Mouse (Mus musculus) layer of hippocampus, adult 8-10 months (tissue): ENCODE measurements around the gene 1700022I11Rik. TPM values are rescaled to one million over a fixed set of nuclear protein-coding genes. Genes with fewer than 3 reads are reported as not detected.

Experiments used
- DNase-seq, 2 experiments: peaks; one replicate each; pipeline ENCODE4 v3.0.0; 2022; ENCODE audit warnings: low spot score in 2 of 2
- total RNA-seq, 4 experiments: library from RNA; stranded (reverse); gene quantifications; 2 replicates each; pipeline ENCODE4 v1.2.4; 2022

The 1700022I11Rik gene
- total RNA-seq, 4 experiments from 2014 or later = not detected

DNA sequence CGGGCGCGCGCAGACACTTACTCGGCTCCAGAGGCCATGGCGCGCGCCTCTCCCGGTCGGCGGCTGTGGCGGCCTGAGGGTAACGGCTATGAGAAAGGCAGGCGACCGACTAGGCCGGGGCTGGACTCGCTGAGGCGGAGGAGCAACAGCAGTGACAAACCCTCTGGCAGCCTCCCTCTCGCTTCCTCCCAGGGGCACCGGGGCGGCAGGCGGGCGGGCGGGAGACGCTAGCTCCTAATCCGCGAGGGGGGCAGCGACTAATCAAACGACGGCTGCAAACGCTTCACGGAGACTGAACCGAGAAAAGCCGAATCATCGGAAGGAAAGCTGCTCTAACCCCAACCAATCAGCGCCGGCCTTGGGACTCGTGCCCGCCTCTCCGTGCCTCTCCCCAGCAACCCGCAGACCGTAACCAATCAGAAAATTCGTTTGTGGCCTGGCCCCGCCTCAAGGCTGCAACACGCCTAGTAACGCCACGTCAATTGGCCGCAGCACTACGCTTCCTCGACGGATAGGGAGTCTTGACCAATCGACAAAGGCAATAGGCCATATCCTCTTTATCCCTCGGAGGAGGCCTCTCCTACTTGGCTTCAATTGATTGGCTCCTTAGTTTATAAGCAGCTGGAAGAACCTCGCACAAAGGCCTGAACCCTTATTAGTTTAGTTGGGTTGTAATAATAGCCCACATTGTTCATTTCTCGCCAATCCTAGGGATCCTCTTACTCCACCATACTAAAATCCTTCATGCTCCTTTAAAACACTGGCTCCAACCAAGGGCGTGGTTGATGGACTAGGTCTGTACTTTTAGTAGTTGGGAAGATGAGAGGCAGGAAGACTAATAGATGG, 31.0 kb downstream of the 1700022I11Rik start, which contains the start of gene Vcp:
Vcp (minus strand) TSS at position 367 of the 846 bp plus-strand sequence.
- peak; percentile 99 to 100 for DNase-seq

- DNase-seq = no peak
Measured at GRCm38 (mm10) chr4:43001272-43001671, 31.9 kb downstream of the 1700022I11Rik start.

DNA sequence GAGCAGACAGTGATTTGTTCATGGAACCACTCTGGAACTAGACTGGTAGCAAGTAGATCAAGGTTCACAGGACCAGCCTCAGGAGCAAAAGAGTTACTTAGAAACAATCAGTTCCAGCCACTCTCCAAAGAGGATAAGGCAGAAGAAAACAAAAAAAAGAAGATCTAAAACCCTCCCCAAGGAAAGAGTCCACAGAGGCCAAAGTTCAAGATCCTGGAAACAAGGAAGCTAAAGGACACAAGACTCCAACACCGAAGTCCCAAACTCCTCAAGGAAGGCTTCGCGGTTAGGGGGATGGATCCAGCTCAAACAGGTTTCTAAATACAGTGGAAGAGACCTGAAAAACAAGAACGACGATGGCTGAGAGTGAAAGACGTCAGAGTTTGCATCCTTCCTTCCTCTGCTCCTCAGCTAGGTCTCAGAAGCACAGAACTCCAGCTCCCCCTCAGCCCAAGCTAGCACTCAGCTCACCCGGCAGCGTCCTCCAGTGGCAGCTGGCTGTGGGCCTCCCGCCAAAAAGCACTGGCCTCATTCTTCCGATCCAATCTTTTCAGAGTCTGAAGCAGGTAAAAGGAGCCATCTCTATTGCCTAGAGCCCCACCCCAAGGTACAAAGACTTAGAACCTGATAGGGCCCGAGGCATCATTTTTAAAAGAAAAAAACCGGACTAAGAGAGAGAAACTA, 33.5 kb downstream of the 1700022I11Rik start:
- no peak for DNase-seq

DNA sequence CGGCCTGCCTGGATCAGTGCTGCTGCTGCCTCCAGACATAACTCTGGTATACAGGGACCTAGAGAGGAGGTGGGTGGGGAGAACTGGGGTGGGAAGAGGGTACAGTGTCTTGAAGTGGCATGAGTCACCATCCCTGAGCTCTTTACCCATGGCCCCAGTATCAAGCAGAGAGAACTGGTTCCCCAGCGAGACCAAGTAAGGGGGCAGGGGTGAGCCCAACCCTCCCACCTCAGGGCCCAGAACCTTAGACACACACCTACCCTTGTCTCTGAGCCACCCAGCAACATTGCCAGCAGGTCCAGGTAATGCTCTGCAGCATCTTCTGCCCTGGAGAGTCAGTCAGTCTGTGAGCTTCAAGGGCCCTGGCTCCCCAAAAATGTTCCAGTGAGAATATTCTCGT, 35.5 kb downstream of the 1700022I11Rik start:
- DNase-seq = no peak

GRCm38 (mm10) chr4:43005765-43006164, 36.4 kb downstream of the 1700022I11Rik start:
- DNase-seq = no peak

GRCm38 (mm10) chr4:43010161-43011038, 41.0 kb downstream of the 1700022I11Rik start, which contains the start of gene Fancg:
TSS of gene Fancg (minus strand) at chr4:43010506.
- peak; percentile 71 to 78 for DNase-seq

DNA sequence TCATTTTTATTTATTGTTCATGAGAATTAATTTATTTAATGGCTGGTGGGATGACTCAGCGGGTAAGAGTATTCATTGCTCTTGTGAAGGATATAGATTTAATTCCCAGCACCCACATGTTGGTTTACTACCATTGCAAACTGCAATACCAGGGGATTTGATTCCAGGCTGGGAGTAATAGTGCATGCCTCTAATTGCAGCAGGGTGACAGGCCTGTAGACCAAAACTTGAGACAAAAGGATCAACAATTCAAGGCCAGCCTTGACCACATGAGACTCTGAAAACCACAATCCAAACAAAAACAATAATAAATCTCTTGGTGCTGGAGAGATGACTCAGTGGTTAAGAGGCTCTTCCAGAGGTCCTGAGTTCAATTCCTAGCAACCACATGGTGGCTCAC, 42.7 kb downstream of the 1700022I11Rik start:
- DNase-seq = no peak

DNA sequence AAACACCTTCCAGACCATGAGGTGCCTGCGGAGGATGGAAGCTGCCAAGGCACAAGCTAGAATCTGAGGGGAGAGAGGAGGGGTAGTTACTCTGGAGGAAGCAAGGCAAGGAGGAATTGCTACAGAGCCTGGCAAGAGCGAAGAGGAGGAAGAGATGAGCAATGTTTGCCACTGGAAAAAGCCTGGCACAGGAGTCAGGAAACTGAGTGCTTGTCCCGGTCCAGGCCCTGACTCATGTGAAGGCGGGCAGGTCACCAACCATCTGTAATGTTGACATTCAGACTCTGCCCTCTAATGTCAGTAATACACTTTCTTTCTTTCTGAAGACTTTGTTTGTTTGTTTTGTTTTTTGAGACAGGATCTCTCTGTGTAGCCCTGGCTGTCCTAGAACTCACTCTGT, 48.8 kb downstream of the 1700022I11Rik start:
- no peak for DNase-seq

DNA sequence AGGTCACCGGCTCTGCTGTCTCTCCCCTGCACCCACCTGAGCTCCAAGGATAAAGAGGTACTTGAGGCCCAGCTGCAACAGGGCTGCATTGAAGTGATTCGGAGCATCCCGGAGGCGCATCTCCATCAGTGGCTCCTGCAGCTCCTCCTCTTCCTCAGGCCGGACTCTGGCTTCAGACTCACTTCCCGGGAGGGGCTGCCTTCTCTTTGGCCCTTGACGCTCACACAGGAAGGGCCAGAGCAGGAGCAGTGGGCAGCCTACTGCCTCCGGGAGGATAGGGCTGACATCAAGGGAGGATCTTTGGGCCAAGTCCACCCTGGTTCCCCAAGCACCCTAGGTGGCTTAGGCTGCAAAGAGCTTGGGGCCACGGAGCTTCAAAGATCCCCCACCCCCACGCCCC, 49.8 kb downstream of the 1700022I11Rik start:
- DNase-seq = no peak

DNA sequence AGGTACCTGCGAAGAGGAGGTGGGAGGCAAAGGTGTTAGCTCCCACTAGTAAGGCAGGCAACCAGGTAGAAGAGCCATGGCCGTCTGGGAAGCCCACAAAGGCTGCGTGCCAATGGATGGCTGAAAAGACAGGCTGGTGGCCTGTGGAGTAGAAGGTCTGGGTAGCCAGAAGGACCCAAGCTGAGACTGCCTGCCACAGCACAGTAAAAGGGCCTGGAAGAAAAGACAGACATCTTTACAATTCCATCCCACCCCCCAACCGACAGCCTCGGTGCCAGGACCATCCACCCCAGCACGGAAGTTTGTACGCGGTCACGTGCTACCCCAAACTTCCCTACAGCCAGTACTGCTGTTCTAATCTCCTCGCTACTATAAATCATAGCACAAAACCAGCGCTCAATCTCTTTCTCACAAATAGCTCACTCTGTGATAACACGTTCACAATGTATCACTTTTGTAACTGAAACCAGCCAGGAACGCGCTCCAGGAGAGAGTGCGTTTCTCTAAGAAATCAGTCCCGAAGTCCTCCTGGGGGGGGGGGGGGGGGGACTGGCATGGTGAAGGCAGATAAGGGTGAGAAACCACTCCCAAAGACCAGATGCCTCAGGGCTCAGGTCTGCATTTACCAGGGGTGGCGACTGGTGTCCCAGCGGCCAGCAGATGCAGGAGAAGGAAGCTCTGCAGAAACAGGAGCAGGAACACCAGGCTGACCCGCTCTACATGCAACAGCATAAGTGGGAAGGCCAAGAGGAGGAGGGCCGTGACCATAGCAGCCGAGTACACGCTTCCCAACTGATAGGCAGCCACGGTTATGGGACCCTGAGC, 50.4 kb downstream of the 1700022I11Rik start:
- DNase-seq = no peak

- DNase-seq = no peak
Measured at GRCm38 (mm10) chr4:43020876-43021275, 51.5 kb downstream of the 1700022I11Rik start.

DNA sequence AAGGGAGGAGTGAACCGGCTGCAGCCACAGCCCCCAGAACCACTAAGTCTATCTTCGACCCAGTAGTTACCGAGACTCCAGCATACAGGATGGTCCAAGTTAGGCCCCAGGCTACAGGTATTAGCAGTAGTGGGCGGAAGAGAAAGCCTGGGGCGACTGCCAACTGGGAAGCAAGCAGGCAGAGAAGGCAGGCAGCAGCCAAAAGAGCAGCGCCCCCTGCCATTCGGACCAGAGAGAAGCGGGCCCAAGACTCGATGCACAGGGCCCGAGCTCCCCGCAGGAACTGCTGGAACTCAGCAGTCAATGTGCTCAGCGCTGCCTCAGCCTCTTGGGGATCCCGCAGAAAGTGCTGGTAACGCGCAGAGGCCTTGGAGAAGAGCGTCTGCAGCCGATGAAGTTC, 51.9 kb downstream of the 1700022I11Rik start:
- DNase-seq = no peak

DNA sequence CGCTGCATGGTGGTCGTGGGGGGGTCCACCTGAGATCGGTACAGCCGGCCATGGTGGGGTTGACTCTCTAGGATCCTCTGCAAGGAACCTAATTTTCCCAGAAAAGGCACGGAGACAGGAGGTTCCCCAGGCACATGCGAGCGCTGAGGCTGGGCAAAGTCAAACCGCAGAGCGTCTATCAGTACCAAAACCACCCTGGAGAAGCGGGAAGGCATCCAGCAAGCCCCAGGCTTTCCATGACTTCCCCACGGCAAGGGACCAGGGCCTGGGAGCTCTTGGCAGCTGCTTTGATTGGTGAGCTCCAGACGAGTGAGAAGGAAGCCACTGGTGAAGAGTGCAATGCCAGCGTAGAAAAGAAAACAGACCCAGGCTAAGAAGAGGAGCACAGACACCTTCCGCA, 55.3 kb downstream of the 1700022I11Rik start:
- no peak for DNase-seq

DNA sequence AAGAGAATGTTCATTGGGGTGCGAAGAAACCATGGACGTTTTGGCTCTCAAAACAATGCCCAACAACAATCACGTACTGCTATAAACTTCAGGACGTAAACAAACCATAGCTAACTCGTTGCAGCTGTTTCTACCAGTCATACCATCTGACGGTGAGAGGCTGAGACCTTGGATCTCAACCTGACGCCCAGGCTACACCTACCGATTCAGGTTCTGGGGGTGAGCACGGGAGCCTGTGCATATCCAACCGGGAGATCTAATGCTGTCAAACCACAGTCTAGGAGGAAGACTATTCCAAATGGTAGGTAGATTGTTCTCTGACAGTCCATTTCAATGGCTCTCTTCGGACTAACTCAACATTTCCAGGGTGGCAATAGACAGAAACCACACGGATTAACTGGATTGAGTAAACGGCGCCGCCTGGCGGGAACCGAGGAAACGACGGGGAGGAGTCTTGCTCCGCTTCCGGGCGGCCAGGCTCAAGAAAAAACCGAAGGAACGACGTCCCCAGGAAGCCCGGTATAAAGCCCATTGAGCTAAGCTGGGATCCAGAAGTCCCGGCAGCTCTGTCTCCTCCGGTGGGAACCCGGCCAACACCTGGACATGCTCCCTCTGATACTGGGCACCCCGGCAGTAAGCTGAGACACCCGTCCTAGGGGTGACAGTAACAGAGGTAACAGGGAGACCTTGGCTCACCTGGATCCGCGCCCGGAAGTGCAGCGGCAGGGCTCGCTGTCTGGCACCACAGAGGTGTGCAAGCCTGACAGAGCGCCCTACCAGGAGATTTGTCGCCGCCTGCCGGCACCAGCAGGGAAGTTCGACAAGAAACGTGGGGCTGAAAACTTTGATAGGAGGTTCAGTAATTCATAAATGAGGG, 55.9 kb downstream of the 1700022I11Rik start, which contains the start of gene Pigo:
Pigo (minus strand) TSS at position 736 of the 877 bp plus-strand sequence.
- peak; percentile 90 to 94 for DNase-seq

GRCm38 (mm10) chr4:43029121-43029520, 59.7 kb downstream of the 1700022I11Rik start:
- no peak for DNase-seq

- no peak for DNase-seq
Measured at GRCm38 (mm10) chr4:43029749-43030148, 60.3 kb downstream of the 1700022I11Rik start.

DNA sequence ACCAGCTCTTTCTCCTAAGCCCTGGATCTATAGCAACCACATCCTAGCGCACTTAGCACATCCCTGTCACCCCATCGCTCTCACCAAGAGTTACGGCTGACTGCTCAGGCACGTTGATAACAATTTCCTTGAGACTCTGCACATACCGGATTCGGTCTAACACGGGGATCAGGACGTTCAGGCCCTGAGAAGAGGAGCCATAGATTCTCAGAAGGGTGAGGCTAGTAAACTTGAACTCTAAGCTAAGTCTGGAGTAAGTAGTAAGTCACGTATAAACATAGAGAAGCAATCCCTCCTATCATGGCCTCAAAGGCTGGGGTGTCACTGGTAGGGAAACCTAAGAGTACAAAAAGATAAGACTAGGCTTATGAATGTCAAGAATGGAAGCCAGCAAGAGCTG, 60.9 kb downstream of the 1700022I11Rik start:
- DNase-seq = no peak

GRCm38 (mm10) chr4:43030780-43031230, 61.4 kb downstream of the 1700022I11Rik start:
- no peak for DNase-seq

- DNase-seq = peak; percentile 92 to 93
Measured at GRCm38 (mm10) chr4:43031237-43031995, 62.0 kb downstream of the 1700022I11Rik start, which contains the start of gene Stoml2. TSS of gene Stoml2 (minus strand) at chr4:43031710.
